Mouse (Mus musculus): ENCODE measurements around the gene Pde7b. TPM values are rescaled to one million over a fixed set of nuclear protein-coding genes. Genes with fewer than 3 reads are reported as not detected.
A peak's percentile ranks its signal among the peaks of the same experiment; 100 is the strongest.
"Not testable (repeated sequence)": the region's sequence is repeated elsewhere in the genome, so short reads cannot be mapped to it uniquely, and the experiment has no call there.

The Pde7b gene
- total and polyA plus RNA-seq, 3 experiments = 11.7 to 57.0 (median 53.1) TPM

DNA sequence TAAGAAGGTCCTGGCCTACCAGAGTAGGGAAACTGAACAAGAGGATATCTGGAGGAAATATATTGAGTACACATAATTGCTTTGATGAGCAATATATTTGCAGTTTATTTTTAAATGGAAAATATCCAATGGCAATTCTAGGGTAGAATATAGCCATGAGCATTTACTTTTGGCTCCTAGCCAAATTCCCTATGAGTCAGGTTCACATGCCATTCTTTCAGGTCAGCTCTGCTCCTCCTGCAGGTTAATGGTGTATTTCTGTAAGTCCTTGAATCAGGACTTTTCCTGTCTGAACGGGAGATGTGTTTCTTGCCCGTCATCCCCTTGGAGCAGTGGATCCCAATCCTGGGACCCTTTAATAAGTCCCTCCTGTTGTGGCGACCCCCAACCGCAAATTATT, 197.1 kb downstream of the Pde7b start:
- Histone ChIP-seq H3K4me1 (ENCODE audit: control insufficient read depth, insufficient read depth, low read length) (peaks cover 2% of the 10 kb centered on the region; the same call in 1 of the 2 replicates), H3K27ac (no peak overlapping the region), H3K4me3 (no peak overlapping the region), H3K36me3 (ENCODE audit: control insufficient read depth, insufficient read depth, low read length) (no peaks in the 10 kb centered on the region), H3K9ac (ENCODE audit: low read depth, low read length) (no peak overlapping the region), H3K79me2 (replicated peaks; ENCODE audit: control insufficient read depth, insufficient read depth, low read length) (no peaks in the 10 kb centered on the region; the same call in 1 of the 2 replicates), H3K27me3 (ENCODE audit: control insufficient read depth, insufficient read depth, low read length) (no peaks in the 10 kb centered on the region)
- intact Hi-C loops (cut with DNase I) = no loop called here
- TF ChIP-seq POLR2A (IDR thresholded peaks at IDR 0.05; ENCODE audit: insufficient read depth, low read depth, low read length) = no peak
- TF ChIP-seq CTCF (IDR thresholded peaks at IDR 0.05) = no peak
- no peak for TF ChIP-seq EP300 (IDR thresholded peaks at IDR 0.05; ENCODE audit: insufficient read depth, low read depth, low read length)
- DNase-seq = no peak
- 73% methylated on average over 4 of the region's 4 CpGs for WGBS

DNA sequence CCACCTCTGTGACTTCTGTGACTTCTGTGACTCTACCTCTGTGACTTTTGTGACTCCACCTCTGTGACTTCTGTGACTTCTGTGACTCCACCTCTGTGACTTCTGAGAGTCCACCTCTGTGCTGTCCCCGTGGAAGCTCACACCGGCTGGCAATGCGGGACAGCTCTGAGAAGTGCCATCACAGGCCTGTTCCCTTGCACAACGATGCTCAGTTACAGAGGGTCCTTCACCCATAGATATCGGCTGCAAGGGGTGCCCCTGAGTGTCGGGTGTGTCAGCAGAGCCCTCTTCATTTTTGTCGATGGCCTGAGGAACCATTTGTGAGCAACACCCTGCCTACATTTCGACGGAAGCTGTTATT, 206.4 kb downstream of the Pde7b start:
- WGBS = 81% methylated on average over 9 of the region's 9 CpGs
- peaks cover 4% of the 10 kb centered on the region for H3K4me1 ChIP-seq (ENCODE audit: control insufficient read depth, insufficient read depth, low read length)
- H3K9ac ChIP-seq (ENCODE audit: low read depth, low read length) = no peak overlapping the region
- no peak overlapping the region for H3K4me3 ChIP-seq
- H3K79me2 ChIP-seq (replicated peaks; ENCODE audit: control insufficient read depth, insufficient read depth, low read length) = no peaks in the 10 kb centered on the region
- intact Hi-C loops (cut with DNase I) = no loop called here
- no peak for DNase-seq
- TF ChIP-seq CTCF (IDR thresholded peaks at IDR 0.05) (no peak), EP300 (IDR thresholded peaks at IDR 0.05; ENCODE audit: insufficient read depth, low read depth, low read length) (no peak), POLR2A (IDR thresholded peaks at IDR 0.05; ENCODE audit: insufficient read depth, low read depth, low read length) (no peak)
- H3K36me3 ChIP-seq (ENCODE audit: control insufficient read depth, insufficient read depth, low read length) = no peaks in the 10 kb centered on the region; the same call in 1 of the 2 replicates
- H3K27me3 ChIP-seq (ENCODE audit: control insufficient read depth, insufficient read depth, low read length) = no peaks in the 10 kb centered on the region
- H3K27ac ChIP-seq = no peak overlapping the region

DNA sequence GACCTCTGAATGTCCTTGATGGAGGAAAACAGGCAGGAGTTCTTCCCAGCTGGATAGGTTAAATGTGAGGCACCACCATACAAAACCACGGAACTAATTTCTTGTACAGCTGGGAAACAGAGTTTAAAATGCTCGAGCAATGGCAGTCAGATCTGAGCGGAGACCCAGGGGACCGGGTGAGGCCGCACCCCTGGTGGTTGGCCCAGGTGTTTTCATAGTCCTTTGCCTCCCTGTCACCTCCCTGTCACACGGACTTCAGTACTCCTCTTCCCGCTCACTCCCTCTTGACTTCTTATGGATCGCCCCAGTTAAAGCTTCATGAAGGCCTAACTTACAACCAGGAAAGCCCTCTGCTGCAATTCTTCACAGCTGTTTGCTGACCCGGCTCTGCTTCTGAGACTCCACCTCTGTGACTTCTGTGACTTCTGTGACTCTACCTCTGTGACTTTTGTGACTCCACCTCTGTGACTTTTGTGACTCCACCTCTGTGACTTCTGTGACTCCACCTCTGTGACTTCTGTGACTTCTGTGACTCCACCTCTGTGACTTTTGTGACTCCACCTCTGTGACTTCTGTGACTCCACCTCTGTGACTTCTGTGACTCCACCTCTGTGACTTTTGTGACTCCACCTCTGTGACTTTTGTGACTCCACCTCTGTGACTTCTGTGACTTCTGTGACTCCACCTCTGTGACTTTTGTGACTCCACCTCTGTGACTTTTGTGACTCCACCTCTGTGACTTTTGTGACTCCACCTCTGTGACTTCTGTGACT, 206.9 kb downstream of the Pde7b start:
- Histone ChIP-seq H3K9ac (ENCODE audit: low read depth, low read length) (peak overlapping the region; percentile 14), H3K27ac (peak overlapping the region; percentile 57)
- intact Hi-C loops (cut with DNase I); H3K27me3 ChIP-seq (ENCODE audit: control insufficient read depth, insufficient read depth, low read length); H3K79me2 ChIP-seq (replicated peaks; ENCODE audit: control insufficient read depth, insufficient read depth, low read length); H3K4me3 ChIP-seq; H3K36me3 ChIP-seq (ENCODE audit: control insufficient read depth, insufficient read depth, low read length); H3K4me1 ChIP-seq (ENCODE audit: control insufficient read depth, insufficient read depth, low read length): not testable (repeated sequence)
- DNase-seq = peak in 1 of 2 experiments; percentile 42
- 66% methylated on average over 9 of the region's 9 CpGs for WGBS

DNA sequence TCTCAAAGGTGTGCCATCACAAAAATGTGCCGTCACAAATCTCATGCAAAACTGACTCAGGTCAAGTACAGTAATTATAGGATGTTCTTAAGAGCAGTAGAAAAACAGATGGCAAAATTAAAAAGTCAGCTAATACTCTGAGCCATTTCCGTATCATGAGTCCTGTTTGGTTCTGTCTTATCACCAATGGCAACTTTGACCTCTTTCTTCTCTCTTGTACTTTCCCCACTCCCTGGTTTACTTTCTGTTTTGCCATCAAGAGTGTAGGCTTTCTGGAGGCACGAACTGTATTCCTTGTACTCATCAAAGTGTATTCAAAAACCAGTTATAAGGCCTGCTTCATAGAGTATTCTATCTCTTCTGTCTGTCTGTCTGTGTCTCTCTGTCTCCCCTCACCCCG, 211.0 kb downstream of the Pde7b start:
- Histone ChIP-seq H3K4me3 (no peak overlapping the region), H3K27me3 (ENCODE audit: control insufficient read depth, insufficient read depth, low read length) (no peaks in the 10 kb centered on the region), H3K9ac (ENCODE audit: low read depth, low read length) (no peak overlapping the region), H3K79me2 (replicated peaks; ENCODE audit: control insufficient read depth, insufficient read depth, low read length) (no peaks in the 10 kb centered on the region), H3K27ac (peak overlapping the region; percentile 8), H3K36me3 (ENCODE audit: control insufficient read depth, insufficient read depth, low read length) (peaks cover 6% of the 10 kb centered on the region), H3K4me1 (ENCODE audit: control insufficient read depth, insufficient read depth, low read length) (peaks cover 2% of the 10 kb centered on the region; the same call in 1 of the 2 replicates)
- DNase-seq = no peak
- WGBS = 59% methylated on average over 4 of the region's 4 CpGs
- TF ChIP-seq POLR2A (IDR thresholded peaks at IDR 0.05; ENCODE audit: insufficient read depth, low read depth, low read length) (no peak), CTCF (IDR thresholded peaks at IDR 0.05) (no peak), EP300 (IDR thresholded peaks at IDR 0.05; ENCODE audit: insufficient read depth, low read depth, low read length) (no peak)
- intact Hi-C loops (cut with DNase I) = no loop called here

DNA sequence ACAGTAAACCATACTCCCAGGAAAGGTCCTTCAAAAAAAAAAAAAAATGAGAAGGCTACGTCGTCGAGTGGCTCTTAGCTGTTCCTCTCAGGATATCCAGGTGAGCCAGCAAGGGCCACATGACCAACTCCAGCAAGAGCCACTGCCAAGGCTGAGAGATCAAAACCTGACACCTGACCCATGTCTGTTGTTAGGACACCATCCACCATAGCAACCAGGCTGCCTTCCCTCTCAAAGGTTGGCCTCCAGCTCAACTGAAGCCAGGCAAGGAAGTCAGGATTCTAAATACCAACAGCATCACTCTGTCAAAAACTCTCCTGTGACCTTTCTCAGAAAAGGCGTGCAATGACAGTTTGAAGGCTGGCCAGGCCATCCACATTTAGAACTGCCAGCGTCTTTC, 211.4 kb downstream of the Pde7b start:
- H3K27me3 ChIP-seq (ENCODE audit: control insufficient read depth, insufficient read depth, low read length) = no peaks in the 10 kb centered on the region
- peaks cover 6% of the 10 kb centered on the region for H3K36me3 ChIP-seq (ENCODE audit: control insufficient read depth, insufficient read depth, low read length)
- peak in 1 of 2 experiments; percentile 67 for DNase-seq
- no peaks in the 10 kb centered on the region for H3K79me2 ChIP-seq (replicated peaks; ENCODE audit: control insufficient read depth, insufficient read depth, low read length)
- no peak overlapping the region for H3K4me3 ChIP-seq
- H3K27ac ChIP-seq = peak overlapping the region; percentile 8
- intact Hi-C loops (cut with DNase I) = no loop called here
- no peak overlapping the region for H3K9ac ChIP-seq (ENCODE audit: low read depth, low read length)
- H3K4me1 ChIP-seq (ENCODE audit: control insufficient read depth, insufficient read depth, low read length) = peaks cover 2% of the 10 kb centered on the region; the same call in 1 of the 2 replicates
- 61% methylated on average over 5 of the region's 5 CpGs for WGBS
- TF ChIP-seq EP300 (IDR thresholded peaks at IDR 0.05; ENCODE audit: insufficient read depth, low read depth, low read length) (peak; percentile 83), CTCF (IDR thresholded peaks at IDR 0.05) (no peak), POLR2A (IDR thresholded peaks at IDR 0.05; ENCODE audit: insufficient read depth, low read depth, low read length) (no peak)

DNA sequence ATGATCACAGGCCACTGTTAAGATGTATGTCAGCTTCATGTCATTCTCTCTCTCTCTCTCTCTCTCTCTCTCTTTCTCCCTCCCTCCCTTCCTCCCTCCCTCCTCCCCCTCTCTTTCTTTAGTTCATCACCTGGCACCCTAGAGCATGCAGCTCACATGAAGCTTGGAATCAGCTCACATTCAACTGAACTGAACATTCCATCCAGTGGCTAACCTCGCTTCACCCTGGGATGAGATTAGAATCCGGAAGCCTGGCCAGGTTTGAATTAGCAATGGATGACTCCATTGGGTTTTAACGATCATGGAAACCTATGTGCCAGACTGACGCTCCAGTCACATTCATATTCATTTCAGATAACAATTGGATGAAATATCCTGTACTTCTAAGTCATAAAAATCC, 215.1 kb downstream of the Pde7b start:
- Histone ChIP-seq H3K27ac (peak overlapping the region; percentile 84), H3K79me2 (replicated peaks; ENCODE audit: control insufficient read depth, insufficient read depth, low read length) (no peaks in the 10 kb centered on the region), H3K27me3 (ENCODE audit: control insufficient read depth, insufficient read depth, low read length) (no peaks in the 10 kb centered on the region), H3K4me1 (ENCODE audit: control insufficient read depth, insufficient read depth, low read length) (peaks cover 5% of the 10 kb centered on the region), H3K9ac (ENCODE audit: low read depth, low read length) (no peak overlapping the region), H3K36me3 (ENCODE audit: control insufficient read depth, insufficient read depth, low read length) (peaks cover 6% of the 10 kb centered on the region), H3K4me3 (peak overlapping the region; percentile 18; the same call in 1 of the 2 replicates)
- intact Hi-C loops (cut with DNase I) = loop anchor here (2.0 kb wide), 2 partner anchors 19 to 101 kb away; no protein-coding TSS in a partner anchor
- 55% methylated on average over 4 of the region's 4 CpGs for WGBS
- DNase-seq = peak in 1 of 2 experiments; percentile 45
- no peak for TF ChIP-seq CTCF (IDR thresholded peaks at IDR 0.05)
- peak; percentile 95 for TF ChIP-seq EP300 (IDR thresholded peaks at IDR 0.05; ENCODE audit: insufficient read depth, low read depth, low read length)
